Mouse (Mus musculus) myocyte (in vitro differentiated cells): ENCODE results near the gene Mcat.

Experiments used
- CEBPB ChIP-seq: IDR thresholded peaks from 2 replicates; pipeline ENCODE4 v1.6.1; 2011; ENCODE audit warnings: mild to moderate bottlenecking, moderate library complexity; ENCODE audit not compliant: poor library complexity, insufficient read depth, severe bottlenecking
- E2F4 ChIP-seq: IDR thresholded peaks from one replicate; pipeline ENCODE4 v1.6.1; 2011; ENCODE audit warnings: mild to moderate bottlenecking, control low read depth, moderate library complexity; ENCODE audit not compliant: insufficient read depth
- MAX ChIP-seq: IDR thresholded peaks from one replicate; pipeline ENCODE4 v1.6.1; 2011; ENCODE audit warnings: low read depth, mild to moderate bottlenecking, control low read depth
- MYOD1 ChIP-seq, 3 experiments: IDR thresholded peaks; one replicate each; pipeline ENCODE4 v1.6.1; 2011; ENCODE audit warnings: control low read depth in 2 of 3, low read depth in 2 of 3, mild to moderate bottlenecking in 2 of 3, moderate library complexity in 1 of 3; ENCODE audit not compliant: insufficient read length in 2 of 3, control insufficient read depth in 1 of 3
- MYOG ChIP-seq, 3 experiments: IDR thresholded peaks; one replicate each; pipeline ENCODE4 v1.6.1; 2011; ENCODE audit warnings: control low read depth in 2 of 3, low read depth in 2 of 3, mild to moderate bottlenecking in 2 of 3; ENCODE audit not compliant: insufficient read length in 2 of 3, control insufficient read depth in 1 of 3, insufficient read depth in 1 of 3
- POLR2A ChIP-seq: IDR thresholded peaks from one replicate; pipeline ENCODE4 v1.6.1; 2011; ENCODE audit warnings: low read depth, mild to moderate bottlenecking, control low read depth, moderate library complexity; ENCODE audit not compliant: insufficient read length
- TCF12 ChIP-seq: IDR thresholded peaks from one replicate; pipeline ENCODE4 v1.6.1; 2011; ENCODE audit warnings: mild to moderate bottlenecking, control low read depth; ENCODE audit not compliant: poor library complexity, insufficient read depth, severe bottlenecking
- TCF3 ChIP-seq: IDR thresholded peaks from one replicate; pipeline ENCODE4 v1.6.1; 2011; ENCODE audit warnings: low read depth, control low read depth; ENCODE audit not compliant: insufficient read length
- USF1 ChIP-seq: IDR thresholded peaks from one replicate; pipeline ENCODE4 v1.6.1; 2011; ENCODE audit warnings: low read depth, mild to moderate bottlenecking, control low read depth, moderate library complexity

DNA sequence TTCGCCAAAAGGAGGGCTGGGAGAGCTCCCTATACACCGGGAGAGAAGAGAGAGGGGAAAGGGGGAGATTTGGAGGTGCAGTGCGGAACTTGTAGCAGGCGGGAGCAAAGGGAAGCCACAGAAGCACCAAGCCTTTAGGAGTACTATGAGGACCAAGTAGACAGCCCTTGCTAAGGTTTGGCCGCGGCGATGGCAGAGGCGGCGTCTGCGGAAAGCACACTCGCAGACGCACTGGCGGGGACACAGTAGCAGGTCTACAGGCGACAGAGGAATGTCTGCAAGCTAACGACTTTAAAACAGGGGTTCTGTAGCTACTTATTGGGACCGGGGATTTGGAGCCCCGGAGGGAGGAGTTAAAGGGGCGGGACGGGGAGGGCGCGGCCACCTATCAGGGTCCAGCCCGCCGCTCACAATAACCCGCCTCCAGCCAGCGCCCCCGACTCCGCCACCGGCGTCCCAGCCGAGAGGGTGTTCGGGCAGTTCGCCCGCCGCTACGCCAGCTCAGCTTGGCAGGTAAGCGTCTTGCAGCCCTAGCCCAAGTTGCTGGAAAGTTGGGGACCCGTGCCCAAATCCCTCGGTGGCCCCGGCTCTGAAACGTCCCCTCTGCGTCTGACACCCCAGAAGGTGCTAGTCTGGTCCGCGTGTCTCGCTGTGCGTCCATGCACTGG lies 37.0 kb downstream of the Mcat start, which contains the start of gene Bik:
- TF ChIP-seq MYOD1 (IDR thresholded peaks at IDR 0.05; ENCODE audit: control insufficient read depth in 1 of 3, insufficient read length in 2 of 3, low read depth in 2 of 3) (no peak), TCF3 (no peak), POLR2A (no peak), E2F4 (no peak), MAX (no peak), USF1 (no peak), TCF12 (no peak), MYOG (IDR thresholded peaks at IDR 0.05; ENCODE audit: control insufficient read depth in 1 of 3, insufficient read depth in 1 of 3, insufficient read length in 2 of 3, low read depth in 2 of 3) (no peak), CEBPB (no peak)
